In the genomic region with DNA sequence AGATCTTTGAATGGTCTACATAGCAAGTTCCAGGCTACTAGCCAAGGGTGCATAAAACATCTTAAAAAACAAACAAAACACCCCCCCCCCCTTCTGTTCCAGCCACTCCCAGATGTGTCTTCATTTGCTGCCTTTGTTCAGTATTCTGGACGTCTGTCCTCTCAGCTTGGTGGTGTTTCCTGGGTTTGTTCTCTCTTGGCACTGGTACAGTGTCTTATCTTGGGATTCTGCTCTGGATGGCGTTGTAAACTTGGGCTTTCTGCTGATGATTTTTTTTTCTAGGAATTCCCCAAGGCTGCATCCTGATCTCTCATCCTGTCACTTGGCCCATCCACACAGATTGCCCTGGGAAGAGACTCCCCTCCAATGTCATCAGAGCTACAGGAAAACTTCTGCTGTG, we compare ENCODE assay signal across 30 mouse cellular contexts. TPM values are rescaled to one million over a fixed set of nuclear protein-coding genes. Genes with fewer than 3 reads are reported as not detected.
DNase-seq lines count a peak whose midpoint lies in the region; ATAC-seq and TF ChIP-seq lines count a peak whose summit lies in the region.
"Had no signal": no experiment of that assay in that cellular context is flagged by ENCODE, and none has a peak within 500 bp of the region (broad histone marks: within the 10 kb centered on the region; RNA-seq: fewer than 3 reads in every experiment).

No protein-coding gene starts in this region.

- H3K27me3 ChIP-seq in kidney, adult 2 months (replicated peaks; ENCODE audit: control insufficient read depth, insufficient read depth, low read length) = no peaks in the 10 kb centered on the region
- H3K27me3 ChIP-seq in liver, embryonic 15.5 days = no peaks in the 10 kb centered on the region
- H3K27me3 ChIP-seq in lung, postnatal 0 days (replicated peaks; ENCODE audit: insufficient read depth, low read length) = no peaks in the 10 kb centered on the region
- H3K27me3 ChIP-seq in testis, adult 2 months (ENCODE audit: control insufficient read depth, insufficient read depth, low read length) = no peaks in the 10 kb centered on the region
- H3K27me3 ChIP-seq: embryonic facial prominence, embryonic 13.5 days; forebrain, embryonic 12.5 days; forebrain, embryonic 15.5 days; heart, embryonic 12.5 days; heart, embryonic 15.5 days had no signal

- peak overlapping the region; percentile 6; the same call in 1 of the 2 replicates for H3K4me3 ChIP-seq in kidney, adult 2 months (ENCODE audit: insufficient read depth, low read depth, low read length)
- no peak overlapping the region for H3K4me3 ChIP-seq in liver, embryonic 15.5 days (replicated peaks)
- H3K4me3 ChIP-seq in lung, postnatal 0 days (ENCODE audit: low read depth, low read length) = no peak overlapping the region
- peak overlapping the region; percentile 57; the same call in 1 of the 2 replicates for H3K4me3 ChIP-seq in testis, adult 2 months (ENCODE audit: control insufficient read depth, low read depth, low read length)
- H3K4me3 ChIP-seq: embryonic facial prominence, embryonic 10.5 days; embryonic facial prominence, embryonic 13.5 days; erythroblast, embryonic 14.5 days; forebrain, embryonic 12.5 days; forebrain, embryonic 15.5 days; heart, embryonic 12.5 days; heart, embryonic 15.5 days; hindbrain, embryonic 10.5 days had no signal

- ATAC-seq in liver, embryonic 15.5 days (ENCODE audit: insufficient read depth) = 0 out of 2 replicates have a peak, but pooled peaks have one; percentile 18
- peak; percentile 72 for ATAC-seq in lung, postnatal 0 days
- ATAC-seq: activated CD4-positive, CD25-positive, alpha-beta regulatory T cell, adult 4 months; forebrain, embryonic 15.5 days had no signal

- H3K27ac ChIP-seq in kidney, adult 2 months (ENCODE audit: insufficient read depth, low read depth, low read length) = peak overlapping the region; percentile 68
- no peak overlapping the region for H3K27ac ChIP-seq in liver, embryonic 15.5 days (replicated peaks)
- no peak overlapping the region for H3K27ac ChIP-seq in lung, postnatal 0 days (ENCODE audit: low read length)
- no peak overlapping the region for H3K27ac ChIP-seq in testis, adult 2 months (ENCODE audit: control insufficient read depth, insufficient read depth, low read depth, low read length)
- H3K27ac ChIP-seq: embryonic facial prominence, embryonic 10.5 days; embryonic facial prominence, embryonic 13.5 days; forebrain, embryonic 12.5 days; forebrain, embryonic 15.5 days; heart, embryonic 15.5 days; hindbrain, embryonic 10.5 days had no signal

- peaks cover 17% of the 10 kb centered on the region; the same call in 1 of the 2 replicates for H3K4me1 ChIP-seq in kidney, adult 2 months (ENCODE audit: control insufficient read depth, insufficient read depth, low read length)
- H3K4me1 ChIP-seq in liver, embryonic 15.5 days (replicated peaks) = no peaks in the 10 kb centered on the region
- no peaks in the 10 kb centered on the region for H3K4me1 ChIP-seq in lung, postnatal 0 days (ENCODE audit: insufficient read depth, low read depth, low read length)
- peaks cover 3% of the 10 kb centered on the region; the same call in 1 of the 2 replicates for H3K4me1 ChIP-seq in testis, adult 2 months (ENCODE audit: control insufficient read depth, insufficient read depth, low read length)
- H3K4me1 ChIP-seq: embryonic facial prominence, embryonic 13.5 days; forebrain, embryonic 15.5 days; heart, embryonic 12.5 days; heart, embryonic 15.5 days had no signal

- no peaks in the 10 kb centered on the region for H3K9me3 ChIP-seq in liver, embryonic 15.5 days (replicated peaks)
- H3K9me3 ChIP-seq in lung, postnatal 0 days (ENCODE audit: low read length) = no peaks in the 10 kb centered on the region
- H3K9me3 ChIP-seq: embryonic facial prominence, embryonic 10.5 days; embryonic facial prominence, embryonic 13.5 days; forebrain, embryonic 12.5 days; forebrain, embryonic 15.5 days; heart, embryonic 12.5 days; heart, embryonic 15.5 days; hindbrain, embryonic 10.5 days had no signal

- peak; percentile 54 for DNase-seq in kidney, adult 2 months
- no peak for DNase-seq in kidney, postnatal 14 days
- DNase-seq in liver = no peak
- peak; percentile 39 for DNase-seq in lung, postnatal 0 days (ENCODE audit: low spot score)
- DNase-seq in lung, postnatal 4 days = no peak
- DNase-seq in testis, postnatal 14 days (ENCODE audit: low spot score) = no peak
- DNase-seq: adrenal gland, adult 8-10 months; adrenal gland, postnatal 25 days; cerebellum, adult 11-12 months; cerebellum, adult 8-10 months; cerebellum, postnatal 10 days; cerebellum, postnatal 36 days; embryo, embryonic 11 days; gastrocnemius, postnatal 25 days; heart, adult 18-20 months; heart, postnatal 10 days; heart, postnatal 36 days had no signal

- TF ChIP-seq POLR2A in kidney, adult 2 months (IDR thresholded peaks at IDR 0.05; ENCODE audit: low read depth, low read length) = no peak
- no peak for TF ChIP-seq POLR2A in testis, adult 2 months (IDR thresholded peaks at IDR 0.05; ENCODE audit: control insufficient read depth, low read depth, low read length)

- TF ChIP-seq CTCF in kidney, adult 2 months (conservative IDR thresholded peaks at IDR 0.05; ENCODE audit: insufficient read depth, insufficient read length, low read depth, low read length) = no peak
- no peak for TF ChIP-seq CTCF in lung, postnatal 0 days (IDR thresholded peaks at IDR 0.05)
- TF ChIP-seq CTCF in testis, adult 2 months (IDR thresholded peaks at IDR 0.05; ENCODE audit: control insufficient read depth, insufficient read depth, insufficient replicate concordance, low read depth, low read length) = no peak

- H3K36me3 ChIP-seq in kidney, adult 2 months (ENCODE audit: control insufficient read depth, insufficient read depth, low read length) = peaks cover 4% of the 10 kb centered on the region; the same call in 1 of the 2 replicates
- H3K36me3 ChIP-seq in liver, embryonic 15.5 days (replicated peaks) = no peaks in the 10 kb centered on the region
- H3K36me3 ChIP-seq in lung, postnatal 0 days (ENCODE audit: insufficient read depth, low read length) = no peaks in the 10 kb centered on the region
- no peaks in the 10 kb centered on the region for H3K36me3 ChIP-seq in testis, adult 2 months (ENCODE audit: control insufficient read depth, insufficient read depth, low read length)
- H3K36me3 ChIP-seq: embryonic facial prominence, embryonic 10.5 days; embryonic facial prominence, embryonic 13.5 days; forebrain, embryonic 12.5 days; forebrain, embryonic 15.5 days; heart, embryonic 12.5 days; heart, embryonic 15.5 days; hindbrain, embryonic 10.5 days had no signal

- WGBS in kidney, adult 2 months = 20% methylated on average over 2 of the region's 2 CpGs
- 31% methylated on average over 2 of the region's 2 CpGs for WGBS in liver, embryonic 15.5 days (ENCODE audit: insufficient replicate concordance)
- 27% methylated on average over 2 of the region's 2 CpGs for WGBS in lung, postnatal 0 days

- no peak overlapping the region for H3K4me2 ChIP-seq in liver, embryonic 15.5 days
- H3K4me2 ChIP-seq in lung, postnatal 0 days (replicated peaks; ENCODE audit: low read depth, low read length) = no peak overlapping the region
- H3K4me2 ChIP-seq: embryonic facial prominence, embryonic 13.5 days; forebrain, embryonic 12.5 days; forebrain, embryonic 15.5 days; heart, embryonic 12.5 days; heart, embryonic 15.5 days had no signal

- TF ChIP-seq EP300 in lung, postnatal 0 days (IDR thresholded peaks at IDR 0.05) = peak; percentile 34; the same call in 1 of the 2 replicates

- no peak overlapping the region for H3K9ac ChIP-seq in liver, embryonic 15.5 days
- H3K9ac ChIP-seq in lung, postnatal 0 days (replicated peaks; ENCODE audit: low read depth) = no peak overlapping the region
- H3K9ac ChIP-seq: embryonic facial prominence, embryonic 13.5 days; forebrain, embryonic 12.5 days; forebrain, embryonic 15.5 days; heart, embryonic 12.5 days; heart, embryonic 15.5 days had no signal

RNA-seq across cellular contexts. Expression of a gene that starts 7.3 kb away (rescaled TPM):
- polyA plus RNA-seq in kidney, adult 2 months (2012; rRNA removed) = 0.08 and 0.33 TPM in 2 replicates
- polyA plus RNA-seq in liver, embryonic 15.5 days (2015; fragmentation: Nextera tagmentation; extraction: Ambion mirVana) = 0.30 and 0.31 TPM in 2 replicates
- 0.39 and 0.42 TPM in 2 replicates for polyA plus RNA-seq in lung, postnatal 0 days (2015; fragmentation: Nextera tagmentation; extraction: Ambion mirVana)
- polyA plus RNA-seq in testis, adult 2 months (2012; rRNA removed) = not detected in 2 replicates
- polyA plus RNA-seq: brain, embryonic 14.5 days; cortical plate, adult 2 months; erythroblast, embryonic 14.5 days; heart, embryonic 12.5 days had no signal

RNA-seq across cellular contexts. Expression of a gene that starts 7.3 kb away (rescaled TPM):
- 343 and 414 TPM in 2 replicates for polyA plus RNA-seq in kidney, adult 2 months (2012; rRNA removed)
- 21.6 and 27.2 TPM in 2 replicates for polyA plus RNA-seq in liver, embryonic 15.5 days (2015; fragmentation: Nextera tagmentation; extraction: Ambion mirVana)
- polyA plus RNA-seq in lung, postnatal 0 days (2015; fragmentation: Nextera tagmentation; extraction: Ambion mirVana) = 0.06 and 0.17 TPM in 2 replicates
- 132 and 143 TPM in 2 replicates for polyA plus RNA-seq in testis, adult 2 months (2012; rRNA removed)
- polyA plus RNA-seq: embryonic facial prominence, embryonic 13.5 days; erythroblast, embryonic 14.5 days; forebrain, embryonic 12.5 days; heart, embryonic 15.5 days had no signal

Comparison
In these comparisons a context has a peak if more than half of its experiments do, and no peak if none do; other contexts are left out.
1. DNase-seq: peak in kidney, adult 2 months (single experiment) and lung, postnatal 0 days (single experiment); none in kidney, postnatal 14 days (single experiment), liver (single experiment), lung, postnatal 4 days (0 of 2) and testis, postnatal 14 days (single experiment).
2. H3K4me3 ChIP-seq: peak in kidney, adult 2 months (single experiment) and testis, adult 2 months (single experiment); none in liver, embryonic 15.5 days (single experiment) and lung, postnatal 0 days (single experiment).
3. RNA of a gene that starts 7.3 kb away (polyA plus RNA-seq): 343 to 414 TPM in kidney, adult 2 months, 132 to 143 TPM in testis, adult 2 months and 21.6 to 27.2 TPM in liver, embryonic 15.5 days; 0.06 to 0.17 TPM in lung, postnatal 0 days; every median in the first group is over 10 times any median in the second.